Mouse (Mus musculus) lung, postnatal 36 days (tissue): ENCODE measurements around the gene Gpatch11.

Source experiments
- DNase-seq: peaks from one replicate; pipeline ENCODE4 v3.0.0; 2022; ENCODE audit warnings: mixed read lengths

Gene Gpatch11

GRCm38 (mm10) chr17:78895394-78895793 lies 60.0 kb downstream of the Gpatch11 start:
- peak; percentile 75 for DNase-seq
